Mouse (Mus musculus): ENCODE measurements at regions not wholly inside any gene's neighbourhood (a gene's known extent, or its start where the extent isn't known, plus 50 kb on each side); places are given as distances from the start of the nearest gene placed in this dataset.
A peak's percentile ranks its signal among the peaks of the same experiment; 100 is the strongest.

- no peak for DNase-seq
These were observed 305.8 kb downstream of the Isl1 start for GRCm38 (mm10) chr13:116003733-116004132.

GRCm38 (mm10) chr13:116002391-116002899 is 307.0 kb downstream of the Isl1 start:
- DNase-seq = peak; percentile 40

GRCm38 (mm10) chr13:115990591-115990990 is 318.9 kb downstream of the Isl1 start:
- DNase-seq = no peak

- no peak for DNase-seq
These were observed 320.4 kb downstream of the Isl1 start for GRCm38 (mm10) chr13:115989091-115989490.

GRCm38 (mm10) chr13:115986282-115986681 is 323.2 kb downstream of the Isl1 start:
- no peak for DNase-seq

- no peak for DNase-seq
These were observed 323.8 kb downstream of the Isl1 start for GRCm38 (mm10) chr13:115985715-115986114.

GRCm38 (mm10) chr13:115977890-115978203 is 331.6 kb downstream of the Isl1 start:
- DNase-seq = no peak

- DNase-seq = no peak
These were observed 332.2 kb downstream of the Isl1 start for GRCm38 (mm10) chr13:115977118-115977889.
